Mouse (Mus musculus): ENCODE data around the gene Rad23b. TPM values are rescaled to one million over a fixed set of nuclear protein-coding genes. Genes with fewer than 3 reads are reported as not detected.

Gene Rad23b
- polyA plus RNA-seq, 1 experiment from 2014 or later, result 46.5 TPM

- Histone ChIP-seq H3K4me2 (replicated peaks; ENCODE audit: low read depth, low read length) (no peak overlapping the region), H3K4me1 (ENCODE audit: insufficient read depth, low read depth, low read length) (no peaks in the 10 kb centered on the region), H3K9me3 (ENCODE audit: low read length) (no peaks in the 10 kb centered on the region), H3K36me3 (ENCODE audit: insufficient read depth, low read length) (no peaks in the 10 kb centered on the region), H3K27me3 (replicated peaks; ENCODE audit: insufficient read depth, low read length) (no peaks in the 10 kb centered on the region), H3K27ac (ENCODE audit: low read length) (no peak overlapping the region), H3K9ac (replicated peaks; ENCODE audit: low read depth) (no peak overlapping the region), H3K4me3 (ENCODE audit: low read depth, low read length) (no peak overlapping the region)
- WGBS, result 50% methylated on average over 3 of the region's 3 CpGs
- no peak for ATAC-seq
- TF ChIP-seq CTCF (IDR thresholded peaks at IDR 0.05) (no peak), EP300 (IDR thresholded peaks at IDR 0.05) (no peak)
- no peak for DNase-seq (ENCODE audit: low spot score)
These were observed 66.0 kb downstream of the Rad23b start for GRCm38 (mm10) chr4:55415864-55416263.

GRCm38 (mm10) chr4:55426250-55426649 lies 76.4 kb downstream of the Rad23b start:
- Histone ChIP-seq H3K27me3 (replicated peaks; ENCODE audit: insufficient read depth, low read length) (no peaks in the 10 kb centered on the region), H3K4me2 (replicated peaks; ENCODE audit: low read depth, low read length) (no peak overlapping the region), H3K9ac (replicated peaks; ENCODE audit: low read depth) (no peak overlapping the region), H3K4me1 (ENCODE audit: insufficient read depth, low read depth, low read length) (no peaks in the 10 kb centered on the region), H3K27ac (ENCODE audit: low read length) (no peak overlapping the region), H3K36me3 (ENCODE audit: insufficient read depth, low read length) (no peaks in the 10 kb centered on the region), H3K4me3 (ENCODE audit: low read depth, low read length) (no peak overlapping the region), H3K9me3 (ENCODE audit: low read length) (no peaks in the 10 kb centered on the region)
- no peak for DNase-seq (ENCODE audit: low spot score)
- no peak for TF ChIP-seq CTCF (IDR thresholded peaks at IDR 0.05)
- no peak for TF ChIP-seq EP300 (IDR thresholded peaks at IDR 0.05)
- WGBS, result 64% methylated on average over 4 of the region's 4 CpGs
- no peak for ATAC-seq

Other genes with a start within 250 kb of the Rad23b start
- 39.1 and 43.3 TPM in 2 replicates for gene Klf4, start 182.4 kb downstream of the Rad23b start, polyA plus RNA-seq (2015; fragmentation: Nextera tagmentation; extraction: Ambion mirVana)